Mouse (Mus musculus) megakaryocyte-erythroid progenitor cell, adult 5-6 weeks (primary cell): ENCODE results near the gene Pknox2. TPM values are rescaled to one million over a fixed set of nuclear protein-coding genes. Genes with fewer than 3 reads are reported as not detected.

Source experiments
- ATAC-seq: replicated peaks from 2 replicates; pipeline ENCODE4 v1.8.0; 2016; ENCODE audit warnings: mild to moderate bottlenecking, inconsistent platforms; ENCODE audit not compliant: severe bottlenecking, poor library complexity, low FRiP score, low TSS enrichment
- total RNA-seq, 2 experiments: library from RNA; stranded (forward) in 1 of 2; stranded (reverse) in 1 of 2; fragments of 200-1000, 215-1000 nt in 1 of 2; fragments of >200 nt in 1 of 2; fragmentation: Nextera tagmentation in 1 of 2; gene quantifications; 2 replicates each; pipeline ENCODE4 v1.2.3; 2014 to 2017

Gene Pknox2
- total RNA-seq, 2 experiments from 2014 or later: not detected

DNA sequence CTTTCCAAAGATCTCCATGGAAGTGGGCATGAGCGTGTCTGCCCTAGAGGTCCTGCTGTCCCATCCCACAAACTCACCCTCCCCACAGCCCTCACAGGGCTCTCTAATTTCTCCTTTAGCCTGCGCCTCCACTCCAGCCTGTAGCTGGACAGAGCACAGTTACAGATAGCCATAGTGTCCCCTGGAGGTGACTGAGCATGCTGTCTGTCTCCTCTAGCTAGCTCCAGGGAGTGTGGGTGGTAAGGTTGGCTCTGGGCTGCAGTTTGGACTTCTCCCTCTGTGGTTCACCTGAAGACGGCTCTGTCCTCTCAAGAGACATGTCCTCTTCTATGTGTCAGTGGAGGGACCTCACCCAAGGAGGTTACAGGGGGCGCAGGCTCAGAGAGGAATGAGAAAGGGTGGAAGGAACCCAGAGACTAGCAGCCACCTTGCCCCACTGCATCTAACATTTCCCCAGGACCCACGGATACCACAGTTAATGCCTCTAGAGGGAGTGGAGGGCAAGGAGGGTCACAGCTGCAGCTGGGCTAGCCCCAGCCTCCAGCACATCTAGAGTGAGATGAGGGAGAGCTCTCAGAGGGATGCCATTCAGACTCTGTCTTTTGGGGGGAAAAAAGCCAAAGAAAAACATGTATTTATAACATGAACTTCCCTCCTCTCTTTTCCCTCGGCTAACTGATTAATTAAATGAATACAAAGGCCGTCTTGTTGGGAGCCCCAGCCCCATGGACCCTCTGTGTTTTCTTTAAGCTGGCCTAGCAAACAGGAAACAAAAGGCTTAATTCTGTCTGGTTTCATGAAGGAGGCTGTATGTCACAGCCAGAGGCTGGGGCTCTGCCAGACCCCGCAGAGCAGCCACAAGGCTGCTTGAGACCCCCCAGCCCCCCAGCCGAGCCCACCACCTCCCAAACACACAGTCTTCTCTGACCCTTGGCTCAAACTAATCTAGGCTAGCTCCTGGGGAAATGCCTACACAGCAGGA, 32.6 kb downstream of the Pknox2 start:
- ATAC-seq: no peak

DNA sequence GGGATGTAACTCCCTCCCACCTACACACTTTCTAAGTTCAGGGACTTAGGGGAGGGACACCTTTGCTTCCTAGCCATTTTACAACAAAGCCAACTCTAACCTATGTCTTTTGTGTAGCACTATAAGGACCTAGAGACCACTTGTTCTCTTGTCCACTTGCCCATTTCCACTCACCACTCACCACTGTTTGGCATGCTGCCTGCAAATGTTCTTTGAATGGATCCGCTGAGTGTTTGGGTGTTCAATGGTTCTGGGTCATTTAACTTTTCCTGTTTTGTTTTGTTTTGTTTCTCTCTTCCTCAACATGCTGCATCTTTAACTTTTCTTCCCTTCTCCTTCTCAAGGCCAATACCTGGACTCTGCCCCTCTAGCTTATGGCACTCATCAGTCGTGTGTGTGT, 39.7 kb downstream of the Pknox2 start:
- ATAC-seq: no peak

DNA sequence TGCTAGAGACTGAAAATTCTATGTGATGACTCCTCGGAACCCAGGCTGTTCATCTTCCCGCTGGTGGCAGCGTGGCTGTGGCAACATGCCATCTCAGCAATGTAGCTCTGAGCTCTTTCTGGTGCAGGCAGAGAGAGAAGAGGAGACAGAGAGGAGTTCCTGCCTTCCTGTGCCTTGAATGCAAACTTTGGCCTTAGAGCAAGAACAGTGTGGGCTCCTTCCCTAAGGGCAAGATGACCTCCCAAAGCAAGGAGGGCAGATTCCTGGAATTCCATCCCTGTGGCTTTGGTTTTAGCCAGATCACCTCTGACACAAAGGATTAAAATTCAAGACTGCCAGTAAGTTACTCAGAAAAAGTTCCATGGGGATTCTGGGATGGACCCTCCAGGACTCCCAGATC, 40.4 kb downstream of the Pknox2 start:
- no peak for ATAC-seq

DNA sequence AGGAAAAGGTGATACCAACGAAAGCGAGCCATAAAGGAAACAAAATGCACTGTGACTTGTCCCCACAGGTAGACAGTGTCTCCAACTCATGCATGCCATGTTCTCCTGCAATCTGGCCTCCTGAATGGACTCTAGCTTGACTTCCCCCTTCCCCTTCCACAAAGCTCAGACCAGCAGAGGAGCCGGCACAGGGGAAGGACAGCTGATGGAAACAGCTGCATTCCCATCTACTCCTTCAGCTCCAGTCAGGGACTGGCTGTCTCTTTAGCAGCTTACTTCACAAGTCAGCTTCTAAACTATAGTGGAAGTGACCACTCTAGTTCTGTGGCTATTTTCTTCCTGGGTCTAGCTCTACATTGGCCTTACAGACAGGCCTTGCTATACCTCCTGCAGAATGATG, 43.0 kb downstream of the Pknox2 start:
- ATAC-seq: no peak

DNA sequence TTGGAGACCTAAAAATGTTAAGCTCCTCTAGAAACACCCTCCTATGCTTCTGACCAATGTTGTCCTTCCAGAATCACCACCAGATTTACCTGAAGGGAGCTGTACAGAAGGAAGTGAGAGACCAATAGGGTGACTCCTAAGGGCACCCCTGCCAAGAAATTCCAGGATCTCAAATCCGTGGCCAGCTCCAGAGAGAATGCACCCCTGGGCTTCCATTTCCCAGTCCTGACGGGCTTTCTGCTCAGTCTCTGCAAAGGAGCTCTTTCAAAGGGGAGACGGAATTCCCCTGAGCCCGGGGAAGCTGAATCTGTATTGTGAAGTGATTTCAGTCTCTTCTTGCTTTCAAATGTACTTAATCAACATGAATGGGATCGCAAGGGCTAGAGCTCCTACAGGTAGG, 43.4 kb downstream of the Pknox2 start:
- no peak for ATAC-seq

DNA sequence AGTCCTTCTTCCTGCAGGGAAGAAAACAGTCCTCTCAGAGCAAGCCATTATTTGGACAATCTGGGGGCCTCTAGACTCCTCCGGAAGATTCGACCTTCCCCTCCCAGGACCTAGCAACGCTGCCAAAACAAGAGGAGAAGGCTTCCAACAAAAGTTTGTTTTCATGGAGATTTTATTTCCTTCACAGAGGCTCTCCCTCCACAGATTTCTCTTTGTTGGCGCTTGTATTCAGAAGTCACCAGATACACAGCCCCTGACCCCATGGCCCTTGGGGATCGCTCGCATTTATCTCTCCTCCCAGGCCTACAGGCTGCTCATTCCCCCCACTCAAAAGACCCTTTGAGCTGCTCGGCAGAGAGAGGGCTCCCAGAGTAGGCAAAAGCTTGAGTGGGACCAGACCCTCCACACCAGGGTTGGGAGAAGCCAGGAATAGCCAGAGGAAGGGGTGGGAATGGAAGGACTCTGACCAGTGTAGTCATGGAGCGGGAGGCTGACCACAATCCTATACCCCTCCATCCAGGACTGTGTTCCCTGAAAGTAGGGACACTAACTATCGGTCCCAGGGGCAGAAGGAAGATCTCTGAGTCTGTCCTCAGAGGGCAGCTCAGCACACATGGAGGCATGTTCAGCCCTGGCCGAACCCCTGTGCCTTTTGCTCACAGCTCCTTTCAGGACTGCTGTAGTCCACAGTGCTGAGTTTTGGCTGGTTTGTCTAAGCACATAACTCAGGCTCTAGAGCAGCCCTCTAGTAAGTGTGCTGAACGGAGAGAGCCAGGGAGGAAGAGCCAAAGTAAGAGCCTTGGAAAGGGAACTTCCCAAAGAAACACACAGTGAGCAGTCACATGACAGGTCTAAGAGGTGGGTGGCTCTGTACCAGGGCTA, 45.9 kb downstream of the Pknox2 start:
- ATAC-seq: no peak

DNA sequence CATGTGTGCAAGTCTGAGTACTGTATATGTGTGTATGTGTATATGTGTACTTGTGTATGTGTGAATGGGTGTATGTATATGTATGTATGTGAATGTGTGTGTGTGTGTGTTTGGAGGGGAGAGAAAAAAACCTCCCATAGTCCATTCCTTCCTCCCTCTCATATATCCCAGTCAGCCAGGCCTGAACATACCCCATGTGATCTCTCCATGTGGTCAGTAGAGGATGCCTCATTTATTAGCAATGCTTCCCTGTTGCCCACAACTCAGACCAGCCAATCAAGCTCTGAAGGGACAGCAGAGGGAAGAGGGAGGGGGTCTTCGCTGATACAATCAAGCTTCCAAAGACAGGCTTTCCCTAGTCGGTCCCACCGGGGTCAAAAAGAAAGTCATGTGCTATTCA, 47.6 kb downstream of the Pknox2 start:
- no peak for ATAC-seq

DNA sequence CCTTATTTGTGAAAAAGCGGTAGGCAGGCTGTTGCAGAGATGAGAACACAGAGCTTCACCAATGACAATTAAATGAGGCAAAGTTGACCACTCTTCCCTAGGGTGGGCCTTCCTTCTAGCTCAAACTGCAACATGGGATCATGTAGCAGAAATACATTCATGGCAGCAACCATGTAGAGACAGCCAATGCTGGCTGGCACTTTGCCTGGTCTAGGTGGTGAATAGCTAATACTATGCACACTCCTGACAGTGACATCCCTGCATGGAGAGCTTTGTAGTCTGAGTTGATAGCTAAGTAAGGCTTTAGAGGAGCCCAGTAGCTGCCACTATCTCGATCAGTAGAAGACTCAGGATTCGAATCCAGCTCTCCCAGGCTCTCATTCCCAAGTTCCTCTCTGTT, 48.6 kb downstream of the Pknox2 start:
- no peak for ATAC-seq

DNA sequence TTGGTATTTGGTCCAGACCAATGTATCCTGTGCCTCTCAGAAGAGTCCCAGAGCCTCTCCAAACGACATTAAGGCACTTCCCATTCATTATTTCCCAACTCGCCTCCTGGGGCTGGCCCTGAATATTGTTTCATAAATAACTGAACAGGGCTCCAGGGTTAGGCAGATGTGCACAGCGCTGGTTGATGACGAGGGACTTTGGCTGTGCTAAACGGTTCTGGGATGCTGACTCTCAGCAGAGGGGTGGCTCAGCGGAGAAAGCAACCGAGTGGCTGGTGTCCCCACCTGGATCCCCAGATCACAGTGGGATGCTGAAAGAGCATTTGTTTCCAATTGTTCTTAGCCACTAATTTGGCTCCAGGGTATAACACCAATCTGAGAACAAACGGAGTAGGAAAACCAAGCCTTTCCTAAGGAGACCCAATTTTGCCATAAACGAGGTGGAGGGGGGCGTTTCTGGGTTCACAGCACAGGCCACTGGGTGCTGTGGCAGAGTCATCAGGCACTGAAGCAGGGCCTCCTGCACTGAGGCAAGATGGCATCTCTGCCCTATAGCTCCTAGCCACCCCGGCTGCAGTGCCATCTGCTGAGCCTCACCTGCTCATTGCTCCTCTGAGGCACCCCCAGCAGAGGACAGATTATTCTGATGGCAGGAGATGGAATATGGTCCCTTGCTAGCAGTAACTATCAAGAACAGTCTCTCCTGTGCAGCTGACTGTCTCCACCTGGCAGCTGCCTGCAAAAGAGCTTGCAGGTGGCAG, 52.8 kb downstream of the Pknox2 start:
- ATAC-seq: no peak

DNA sequence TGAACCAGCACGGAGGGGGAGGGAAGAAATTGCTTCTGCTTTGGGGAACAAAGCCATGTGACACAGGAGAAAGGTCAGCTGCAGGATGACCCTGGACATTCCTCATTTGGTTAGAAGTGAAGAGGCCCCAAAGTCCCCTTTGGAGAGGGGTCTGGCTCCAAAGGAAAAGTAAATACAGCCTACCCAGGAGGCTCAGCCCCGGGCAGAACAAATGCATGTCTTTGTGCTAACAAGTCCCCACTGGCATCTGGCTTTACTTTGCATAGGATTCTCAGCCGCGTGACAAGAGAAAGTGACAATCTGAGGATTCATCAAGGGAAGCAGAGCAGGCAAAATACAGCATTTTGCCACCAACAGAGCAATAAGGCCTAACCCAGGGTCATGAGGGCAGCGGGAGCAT, 54.1 kb downstream of the Pknox2 start:
- no peak for ATAC-seq

DNA sequence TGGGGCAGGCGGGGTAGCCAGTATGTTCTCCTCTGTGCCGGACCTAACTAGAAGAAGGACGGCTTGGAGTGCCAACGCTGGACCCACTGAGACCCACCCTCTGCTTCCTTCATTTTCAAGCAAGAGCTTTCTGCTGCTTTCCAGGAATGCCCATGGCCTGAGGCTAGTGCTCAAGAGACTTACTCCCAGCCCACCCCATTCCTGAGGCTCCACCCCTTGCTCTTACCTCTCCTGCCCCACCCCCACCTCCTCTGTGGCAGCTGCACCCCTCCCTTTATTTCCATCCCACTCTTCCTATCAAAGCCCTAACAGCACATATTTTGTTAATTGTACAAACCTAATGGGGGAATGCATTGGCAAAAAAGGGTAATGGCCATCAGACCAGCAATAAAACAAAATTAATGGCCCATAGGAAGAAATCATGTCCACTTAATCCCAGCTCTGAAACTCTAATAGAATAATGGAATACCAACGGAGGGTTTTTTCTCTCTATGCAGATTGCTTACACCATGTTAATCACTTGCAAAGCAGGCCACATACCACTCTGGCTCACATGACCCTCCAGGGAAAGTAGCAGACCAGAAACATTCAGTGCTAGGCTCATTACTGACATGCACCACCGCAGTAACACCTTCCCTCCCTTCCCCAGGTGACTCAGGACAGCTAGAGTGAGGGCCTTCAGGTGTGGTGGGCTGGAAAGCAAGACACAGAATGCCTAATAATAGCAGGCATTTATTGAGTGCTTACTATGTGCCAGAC, 57.1 kb downstream of the Pknox2 start:
- no peak for ATAC-seq

DNA sequence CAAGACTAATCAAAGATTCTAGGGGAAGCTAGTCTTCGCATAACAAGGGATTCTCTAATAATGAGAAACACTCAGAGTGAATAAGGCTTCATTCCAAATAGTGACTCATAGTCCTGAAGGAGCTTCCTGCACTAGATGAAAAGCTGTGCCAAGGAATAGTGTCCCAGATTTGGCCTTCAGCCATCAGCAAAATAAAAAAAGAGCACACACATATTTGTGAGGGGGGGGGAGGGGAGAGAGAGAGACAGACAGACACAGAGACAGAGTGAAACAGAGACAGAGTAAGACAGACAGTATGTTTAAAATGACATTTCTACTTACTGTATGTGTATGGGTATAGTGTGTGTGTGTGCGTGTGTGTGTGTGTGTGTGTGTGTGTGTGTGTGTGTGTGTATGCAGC, 61.8 kb downstream of the Pknox2 start:
- no peak for ATAC-seq

DNA sequence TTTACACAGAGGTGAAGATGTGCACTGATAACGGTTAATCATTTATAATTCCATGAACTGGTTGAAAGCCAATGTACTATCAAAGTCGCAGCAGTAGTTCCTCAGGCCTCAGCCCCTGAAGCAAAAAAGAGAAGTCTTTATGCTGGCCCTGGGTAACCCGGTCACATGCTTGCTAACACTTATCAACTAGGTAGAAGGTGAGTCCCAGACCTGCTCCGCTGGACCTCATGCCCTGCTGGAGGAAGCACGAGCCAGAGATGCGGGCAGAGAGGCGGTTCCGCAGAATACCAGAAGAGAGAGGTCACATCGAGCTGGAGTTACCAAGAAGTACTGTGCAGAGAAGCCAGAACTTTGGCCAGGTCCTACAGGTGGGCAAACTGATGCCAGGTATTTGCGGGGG, 65.0 kb downstream of the Pknox2 start:
- ATAC-seq: no peak

DNA sequence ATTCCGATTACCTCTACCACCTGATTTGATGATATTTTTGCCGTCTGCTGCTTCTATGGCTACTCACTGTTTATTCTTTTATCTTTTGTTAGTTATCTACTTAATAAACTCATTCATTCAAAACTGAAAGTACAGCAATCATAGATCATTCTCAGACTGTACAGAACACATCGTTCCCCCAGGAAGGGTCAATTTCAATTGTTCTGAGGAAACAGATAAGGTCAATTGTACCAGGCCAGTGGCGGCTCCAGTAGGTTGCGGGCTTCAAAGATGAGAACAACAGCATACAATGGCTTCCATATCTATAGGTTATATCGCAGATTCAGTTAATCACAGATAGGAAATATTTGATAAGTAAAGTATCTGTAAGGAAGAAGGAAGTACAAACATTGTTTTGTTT, 66.9 kb downstream of the Pknox2 start:
- no peak for ATAC-seq

DNA sequence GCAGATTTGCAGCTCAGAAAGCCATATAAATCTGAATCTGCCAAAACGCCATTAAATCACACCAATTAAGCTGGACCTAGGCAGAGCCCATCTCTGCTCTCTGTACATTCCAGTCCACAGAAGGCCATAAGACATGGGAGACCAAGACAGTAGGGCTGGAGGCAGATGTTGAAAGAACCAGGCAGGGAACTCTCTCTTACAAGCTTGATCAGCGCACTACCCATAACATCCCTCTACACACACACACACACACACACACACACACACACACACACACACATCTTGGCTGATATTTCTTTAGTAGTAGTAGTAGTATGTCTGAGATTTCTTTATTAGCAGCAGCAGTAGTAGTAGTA, 70.2 kb downstream of the Pknox2 start:
- ATAC-seq: no peak

DNA sequence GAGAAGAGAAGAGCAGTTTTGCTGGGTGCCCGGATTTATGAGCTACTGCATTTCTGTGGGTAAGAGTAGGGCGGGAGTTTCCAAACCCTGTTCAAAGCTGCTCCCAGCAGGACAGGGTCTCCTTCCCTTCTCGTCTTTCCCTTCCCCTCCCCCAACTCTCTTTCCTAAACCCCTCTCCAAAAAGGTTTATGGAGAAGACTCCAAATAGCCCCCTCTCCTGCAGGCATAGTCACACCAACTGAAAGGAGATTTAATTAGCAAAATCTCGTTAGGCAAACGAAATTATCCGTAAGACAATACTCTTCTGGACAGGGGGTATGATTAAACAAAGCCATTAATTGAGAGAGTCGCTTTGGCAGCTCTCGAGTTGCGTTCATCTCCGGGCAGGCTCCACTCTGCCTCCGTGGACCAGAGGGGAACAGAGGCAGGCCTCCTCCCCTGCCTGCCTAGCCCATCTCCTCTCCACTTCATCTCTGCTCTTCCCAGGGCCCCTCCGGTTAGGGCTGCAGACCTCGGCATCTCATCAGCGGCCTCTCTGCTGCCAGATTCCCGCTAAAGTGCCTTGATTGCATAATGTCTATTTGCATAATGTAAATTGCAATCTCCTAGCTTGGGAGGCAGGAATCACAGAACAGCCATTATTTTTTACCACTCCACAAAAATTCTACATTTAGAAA, 70.7 kb downstream of the Pknox2 start:
- no peak for ATAC-seq

DNA sequence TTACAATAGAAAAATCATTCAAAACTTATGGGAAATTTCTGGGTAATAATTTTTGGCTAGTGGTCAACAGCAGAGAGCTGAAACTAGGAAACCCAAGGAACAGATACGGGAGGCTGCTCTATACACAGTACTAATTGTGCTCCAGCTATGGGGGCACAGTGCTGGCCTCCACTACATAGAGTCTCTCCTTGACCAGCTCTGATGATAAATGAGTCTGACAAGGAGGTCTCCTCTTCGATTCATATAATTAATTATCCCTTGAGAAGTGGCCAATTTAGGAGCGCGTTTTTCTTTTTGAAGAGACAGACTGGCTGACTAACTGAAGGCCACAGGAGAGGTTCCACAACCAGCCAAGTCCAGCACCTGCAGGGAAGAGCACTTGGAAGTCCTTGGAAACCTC, 71.3 kb downstream of the Pknox2 start:
- ATAC-seq: no peak

DNA sequence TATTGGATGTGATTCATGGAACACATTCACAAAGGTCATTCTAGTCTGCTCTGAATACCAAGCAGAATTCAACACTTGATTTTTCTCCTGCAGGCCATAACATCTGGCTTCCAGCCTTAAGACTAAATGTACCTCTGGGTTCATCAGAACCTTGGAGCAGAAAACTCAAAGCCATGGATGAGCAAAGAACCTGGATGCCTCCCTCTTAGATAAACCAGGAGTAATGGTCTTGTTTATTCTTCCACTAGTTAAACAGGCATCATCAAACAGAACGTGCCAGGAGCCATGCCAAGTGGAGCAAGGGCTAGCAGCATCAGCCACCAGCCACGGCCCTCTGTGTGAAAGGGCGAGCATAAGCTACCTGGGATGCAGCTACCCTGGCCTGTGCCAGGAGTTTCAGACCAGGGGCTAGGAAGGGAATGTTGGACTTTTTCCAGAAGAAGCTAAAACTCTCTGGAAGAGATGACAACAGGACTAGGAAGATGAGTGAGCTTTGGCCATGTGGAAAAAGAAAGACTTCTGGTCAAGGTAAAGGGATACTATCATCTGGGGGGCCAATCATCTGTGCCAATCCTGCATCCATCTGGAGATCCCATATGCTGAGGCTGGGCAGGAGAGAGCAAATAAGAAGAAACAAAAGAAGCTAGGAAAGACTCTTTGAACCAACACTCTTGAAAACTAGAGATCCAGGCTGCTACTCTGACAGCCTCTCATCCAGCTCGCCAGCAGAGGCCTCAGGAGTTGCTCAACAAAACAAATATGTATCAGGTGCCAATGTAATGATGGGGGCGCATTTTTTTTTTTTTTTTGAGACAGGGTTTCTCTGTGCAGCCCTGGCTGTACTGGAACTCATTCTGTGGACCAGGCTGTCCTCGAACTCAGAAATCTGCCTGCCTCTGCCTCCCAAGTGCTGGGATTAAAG, 77.6 kb downstream of the Pknox2 start:
- no peak for ATAC-seq
